Mouse (Mus musculus): ENCODE data around the gene 4930470P17Rik. TPM values are rescaled to one million over a fixed set of nuclear protein-coding genes. Genes with fewer than 3 reads are reported as not detected.

Gene 4930470P17Rik
- polyA plus RNA-seq, 1 experiment from 2014 or later = not detected

- POLR2A ChIA-PET = no interaction called here
Measured at GRCm38 (mm10) chr2:170577502-170577901, 24.3 kb downstream of the 4930470P17Rik start.

GRCm38 (mm10) chr2:170576077-170576476 lies 25.7 kb downstream of the 4930470P17Rik start:
- CTCF ChIA-PET = interaction anchor here (1.3 to 2.4 kb wide), 3 partner anchors 11 to 55 kb away, joined by 4 to 7 read pairs (median 5); no protein-coding TSS in a partner anchor
- no peak for TF ChIP-seq CTCF (IDR thresholded peaks at IDR 0.05)
- ATAC-seq (no peak), DNase-seq (ENCODE audit: low read depth, low spot score) (no peak)
- POLR2A ChIA-PET = no interaction called here
- peaks cover 13% of the 10 kb centered on the region for H3K27me3 ChIP-seq
- in situ Hi-C loops (cut with MboI; ENCODE audit: low pct_unique_long_range_greater_than_20kb) = no loop called here

More at GRCm38 (mm10) chr2:170577502-170577901, 24.3 kb downstream of the 4930470P17Rik start:
- H3K27me3 ChIP-seq = peaks cover 9% of the 10 kb centered on the region
- CTCF ChIA-PET = interaction anchor here (0.9 to 2.4 kb wide), 2 partner anchors 19 to 57 kb away, joined by 3 to 7 read pairs; no protein-coding TSS in a partner anchor
- DNase-seq (ENCODE audit: low read depth, low spot score) = no peak
- ATAC-seq = no peak
- in situ Hi-C loops (cut with MboI; ENCODE audit: low pct_unique_long_range_greater_than_20kb) = no loop called here
- no peak for TF ChIP-seq CTCF (IDR thresholded peaks at IDR 0.05)

GRCm38 (mm10) chr2:170564995-170565394 lies 36.8 kb downstream of the 4930470P17Rik start:
- no peak for ATAC-seq
- ChIA-PET CTCF (interaction anchor here (0.9 to 1.5 kb wide), 2 partner anchors 11 to 44 kb away, joined by 3 to 5 read pairs; no protein-coding TSS in a partner anchor), POLR2A (no interaction called here)
- no peak for DNase-seq (ENCODE audit: low read depth, low spot score)
- TF ChIP-seq CTCF (IDR thresholded peaks at IDR 0.05) = no peak
- in situ Hi-C loops (cut with MboI; ENCODE audit: low pct_unique_long_range_greater_than_20kb) = no loop called here
- H3K27me3 ChIP-seq = no peaks in the 10 kb centered on the region

GRCm38 (mm10) chr2:170563956-170564855 lies 37.6 kb downstream of the 4930470P17Rik start:
- H3K27me3 ChIP-seq = no peaks in the 10 kb centered on the region
- ATAC-seq = no peak
- TF ChIP-seq CTCF (IDR thresholded peaks at IDR 0.05) = no peak
- DNase-seq (ENCODE audit: low read depth, low spot score) = no peak
- POLR2A ChIA-PET = no interaction called here
- in situ Hi-C loops (cut with MboI; ENCODE audit: low pct_unique_long_range_greater_than_20kb) = no loop called here
- CTCF ChIA-PET = interaction anchor here (1.5 kb wide), 1 partner anchor 11 kb away, joined by 5 read pairs; no protein-coding TSS in a partner anchor

- POLR2A ChIA-PET = interaction anchor here (0.7 kb wide), 1 partner anchor 37 kb away, joined by 3 read pairs; no protein-coding TSS in a partner anchor
- TF ChIP-seq CTCF (IDR thresholded peaks at IDR 0.05) = no peak
Measured at GRCm38 (mm10) chr2:170552088-170552487, 49.7 kb downstream of the 4930470P17Rik start.

GRCm38 (mm10) chr2:170550240-170550639 lies 51.6 kb downstream of the 4930470P17Rik start:
- no peak for TF ChIP-seq CTCF (IDR thresholded peaks at IDR 0.05)

More at GRCm38 (mm10) chr2:170552088-170552487, 49.7 kb downstream of the 4930470P17Rik start:
- H3K27me3 ChIP-seq = peaks cover 3% of the 10 kb centered on the region
- in situ Hi-C loops (cut with MboI; ENCODE audit: low pct_unique_long_range_greater_than_20kb) = no loop called here
- CTCF ChIA-PET = interaction anchor here (1.1 kb wide), 1 partner anchor 43 kb away, joined by 4 read pairs; no protein-coding TSS in a partner anchor
- no peak for DNase-seq (ENCODE audit: low read depth, low spot score)
- ATAC-seq = no peak

GRCm38 (mm10) chr2:170549146-170549545 lies 52.7 kb downstream of the 4930470P17Rik start:
- no peak for TF ChIP-seq CTCF (IDR thresholded peaks at IDR 0.05)
- no peak for ATAC-seq
- in situ Hi-C loops (cut with MboI; ENCODE audit: low pct_unique_long_range_greater_than_20kb) = no loop called here
- ChIA-PET CTCF (interaction anchor here (1.6 kb wide), 1 partner anchor 48 kb away, joined by 4 read pairs; no protein-coding TSS in a partner anchor), POLR2A (no interaction called here)
- H3K27me3 ChIP-seq = peaks cover 3% of the 10 kb centered on the region
- DNase-seq (ENCODE audit: low read depth, low spot score) = no peak

More at GRCm38 (mm10) chr2:170550240-170550639, 51.6 kb downstream of the 4930470P17Rik start:
- POLR2A ChIA-PET = no interaction called here
- H3K27me3 ChIP-seq = peaks cover 3% of the 10 kb centered on the region
- DNase-seq (ENCODE audit: low read depth, low spot score) (no peak), ATAC-seq (no peak)
- CTCF ChIA-PET = interaction anchor here (1.6 kb wide), 1 partner anchor 47 kb away, joined by 4 read pairs; no protein-coding TSS in a partner anchor
- in situ Hi-C loops (cut with MboI; ENCODE audit: low pct_unique_long_range_greater_than_20kb) = no loop called here

- in situ Hi-C loops (cut with MboI; ENCODE audit: low pct_unique_long_range_greater_than_20kb) = no loop called here
- TF ChIP-seq CTCF (IDR thresholded peaks at IDR 0.05) = no peak
- ATAC-seq (no peak), DNase-seq (ENCODE audit: low read depth, low spot score) (no peak)
- POLR2A ChIA-PET = no interaction called here
- CTCF ChIA-PET = no interaction called here
- peaks cover under 1% of the 10 kb centered on the region for H3K27me3 ChIP-seq
Measured at GRCm38 (mm10) chr2:170548046-170548445, 53.8 kb downstream of the 4930470P17Rik start.

- ChIA-PET CTCF (interaction anchor here (0.5 kb wide), 1 partner anchor 1001 kb away, joined by 3 read pairs; no protein-coding TSS in a partner anchor), POLR2A (no interaction called here)
- no peaks in the 10 kb centered on the region for H3K27me3 ChIP-seq
- no peak for ATAC-seq
- no peak for TF ChIP-seq CTCF (IDR thresholded peaks at IDR 0.05)
- in situ Hi-C loops (cut with MboI; ENCODE audit: low pct_unique_long_range_greater_than_20kb) = no loop called here
- no peak for DNase-seq (ENCODE audit: low read depth, low spot score)
Measured at GRCm38 (mm10) chr2:170547526-170547925, 54.3 kb downstream of the 4930470P17Rik start.

GRCm38 (mm10) chr2:170545745-170546144 lies 56.1 kb downstream of the 4930470P17Rik start:
- ChIA-PET CTCF (no interaction called here), POLR2A (no interaction called here)
- ATAC-seq (no peak), DNase-seq (ENCODE audit: low read depth, low spot score) (no peak)
- H3K27me3 ChIP-seq = peaks cover 3% of the 10 kb centered on the region
- in situ Hi-C loops (cut with MboI; ENCODE audit: low pct_unique_long_range_greater_than_20kb) = no loop called here
- no peak for TF ChIP-seq CTCF (IDR thresholded peaks at IDR 0.05)
